Mouse (Mus musculus) c-Kit-positive CD71-negative TER-119-negative erythroid progenitor cells, embryonic 14.5 days (primary cell): ENCODE measurements around the gene Rbmxl2.

ENCODE experiments used
- DNase-seq: peaks from one replicate; pipeline ENCODE4 v3.0.0-alpha.2; 2013; ENCODE audit warnings: low read depth

Rbmxl2 gene

DNA sequence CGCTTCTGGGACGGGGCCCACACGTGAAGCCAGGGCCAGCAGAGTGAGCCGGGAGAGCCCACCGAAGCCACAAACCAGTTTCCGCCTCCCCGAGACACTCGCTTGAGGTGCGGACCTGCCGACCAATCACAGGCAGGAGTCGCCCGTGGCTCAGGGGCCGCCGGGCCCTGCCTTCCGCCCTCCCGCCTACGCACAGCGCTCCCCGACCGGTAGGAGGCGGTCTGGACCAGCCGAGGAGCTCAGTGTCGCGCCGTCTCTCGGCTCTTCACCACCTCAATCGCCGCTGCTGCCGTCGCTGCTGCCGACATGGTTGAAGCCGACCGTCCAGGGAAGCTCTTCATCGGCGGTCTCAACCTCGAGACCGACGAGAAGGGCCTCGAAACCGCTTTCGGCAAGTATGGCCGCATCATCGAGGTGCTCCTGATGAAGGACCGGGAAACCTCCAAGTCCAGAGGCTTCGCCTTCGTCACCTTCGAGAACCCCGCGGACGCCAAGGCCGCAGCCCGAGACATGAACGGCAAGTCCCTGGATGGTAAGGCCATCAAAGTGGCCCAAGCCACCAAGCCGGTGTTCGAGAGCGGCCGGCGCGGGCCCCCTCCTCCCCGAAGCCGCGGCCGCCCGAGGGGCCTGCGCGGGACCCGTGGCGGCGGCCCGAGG, at the start of gene Rbmxl2:
Gene Rbmxl2 (plus strand): TSS at position 242 of the 657 bp plus-strand sequence.
- DNase-seq, result no peak

DNA sequence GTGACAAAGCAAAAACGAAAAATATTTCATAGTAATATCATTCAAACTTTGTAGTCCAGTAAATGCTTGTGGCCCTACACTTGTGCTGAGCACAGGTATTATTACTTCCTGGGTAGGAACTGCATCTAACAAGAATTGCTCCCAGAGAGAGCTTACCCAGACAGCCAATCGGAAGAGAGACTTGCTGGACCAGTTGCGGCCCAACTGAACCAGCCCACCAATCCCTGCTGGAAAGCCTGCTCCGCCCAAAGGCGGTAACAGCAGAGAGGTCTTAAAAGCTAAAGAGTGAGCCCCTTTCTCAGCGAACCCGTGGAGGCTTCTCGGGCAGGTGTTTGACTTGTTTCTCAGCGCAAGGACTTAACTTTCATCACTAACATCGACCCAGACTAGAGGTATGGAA, 42.6 kb upstream of the Rbmxl2 start, which contains the start of gene Nlrp14:
Gene Nlrp14 (plus strand): TSS at position 301 of the 400 bp plus-strand sequence.
- DNase-seq, result no peak

DNA sequence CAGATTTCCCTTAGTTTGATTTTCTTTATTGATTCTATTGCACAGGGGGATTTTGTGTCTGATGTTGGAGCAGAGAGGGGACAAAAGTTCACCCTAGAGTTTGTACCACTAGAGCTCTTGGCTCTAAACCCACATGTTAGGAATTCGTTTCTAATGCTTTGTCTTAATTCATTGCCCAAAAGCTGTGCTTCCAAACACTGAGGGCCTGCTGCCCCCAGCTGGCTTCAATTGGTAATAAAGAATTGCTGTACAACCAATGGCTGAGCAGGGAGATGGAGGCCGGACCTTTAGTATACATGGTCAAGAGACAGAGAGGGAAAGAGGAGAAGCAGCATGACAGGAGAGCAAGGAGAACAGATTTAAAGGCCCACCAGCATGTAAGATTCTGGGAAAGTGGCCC, 28.8 kb upstream of the Rbmxl2 start:
- DNase-seq, result no peak

DNA sequence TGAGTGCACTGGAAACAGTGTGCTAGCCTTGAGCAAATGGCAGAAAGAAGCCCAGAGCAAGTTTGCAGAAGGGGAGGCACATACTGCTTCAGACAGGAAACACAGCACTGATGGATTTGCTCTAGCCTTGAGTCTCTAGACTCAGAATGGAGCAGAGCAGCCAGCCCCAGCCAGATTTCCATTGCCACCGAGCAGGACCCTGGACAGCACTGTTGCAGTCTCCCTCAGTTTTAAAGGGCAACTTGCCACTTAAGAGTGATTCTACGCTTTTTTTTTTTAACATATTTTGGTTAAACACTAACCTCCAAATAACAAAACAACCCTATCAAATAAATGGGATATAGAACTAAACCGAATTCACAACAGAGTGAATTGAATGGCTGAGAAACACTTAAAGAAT, 7.4 kb upstream of the Rbmxl2 start:
- DNase-seq, result no peak

DNA sequence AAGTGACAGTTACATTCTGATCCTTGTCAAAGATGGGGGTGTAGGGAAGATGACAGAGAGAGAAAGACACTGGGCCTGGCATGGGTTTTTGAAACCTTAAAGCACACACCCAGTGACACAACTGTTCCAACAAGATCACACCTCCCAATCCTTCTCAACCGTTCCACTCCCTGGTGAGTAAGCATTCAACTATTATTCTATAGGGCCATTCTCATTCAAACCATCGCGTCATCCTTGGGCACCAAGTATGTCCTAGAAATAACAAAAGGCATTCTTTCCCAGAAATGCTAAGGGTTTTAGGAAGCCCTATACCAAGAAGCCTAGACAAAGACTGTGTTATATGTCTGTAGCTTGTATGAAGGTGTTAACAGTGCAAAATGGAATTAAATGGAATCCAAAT, 1.4 kb upstream of the Rbmxl2 start:
- no peak for DNase-seq

DNA sequence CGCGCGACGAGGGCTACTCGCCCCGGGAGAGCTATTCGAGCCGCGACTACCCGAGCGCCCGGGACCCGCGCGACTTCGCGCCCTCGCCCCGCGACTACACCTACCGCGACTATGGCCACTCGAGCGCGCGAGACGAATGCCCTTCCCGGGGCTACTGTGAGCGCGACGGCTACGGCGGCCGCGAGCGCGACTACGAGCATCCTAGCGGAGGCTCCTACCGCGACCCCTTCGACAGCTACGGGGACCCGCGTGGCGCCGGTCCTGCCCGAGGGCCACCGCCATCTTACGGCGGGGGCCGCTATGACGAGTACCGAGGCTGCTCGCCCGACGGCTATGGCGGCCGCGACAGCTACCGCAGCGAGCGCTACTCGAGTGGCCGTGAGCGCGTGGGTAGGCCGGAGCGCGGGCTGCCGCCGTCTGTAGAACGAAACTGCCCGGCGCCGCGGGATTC, 906 bp downstream of the Rbmxl2 start:
- DNase-seq, result no peak

DNA sequence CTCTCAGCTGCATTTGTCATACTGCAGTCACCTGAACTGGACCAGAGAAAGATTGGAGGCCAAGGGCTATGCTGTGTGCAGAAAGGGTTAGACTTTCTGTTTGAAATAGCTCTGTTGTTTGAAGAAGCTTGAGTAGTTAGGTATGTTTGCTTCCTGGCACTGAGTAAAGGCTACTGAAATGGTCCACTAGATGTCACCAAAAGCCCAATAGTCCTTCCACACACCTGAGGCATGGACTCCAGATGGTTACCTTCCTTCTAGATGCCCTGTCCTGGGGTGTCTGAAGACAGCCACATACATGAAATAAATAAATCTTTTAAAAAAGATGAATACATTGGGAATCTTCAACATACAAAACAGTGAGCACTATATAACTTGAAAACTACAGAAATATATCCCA, 6.5 kb downstream of the Rbmxl2 start:
- no peak for DNase-seq

DNA sequence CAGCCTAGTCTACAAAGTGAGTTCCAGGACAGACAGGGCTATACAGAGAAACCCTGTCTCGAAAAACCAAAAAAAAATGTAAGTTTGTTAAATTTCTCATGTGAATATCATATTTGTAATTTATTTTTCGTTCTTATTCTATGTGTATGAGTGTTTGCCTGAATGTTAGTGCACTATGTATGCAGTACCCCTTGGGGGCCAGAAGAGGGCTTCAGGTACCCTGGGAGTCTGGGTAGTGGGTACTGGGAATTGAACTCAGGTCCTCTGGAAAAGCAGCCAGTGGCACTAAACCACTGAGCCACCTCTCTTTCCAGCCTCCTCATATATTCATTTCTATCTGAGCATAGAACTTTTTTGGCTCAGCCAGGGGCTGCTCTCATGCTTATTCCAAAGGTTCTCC, 7.6 kb downstream of the Rbmxl2 start:
- DNase-seq, result no peak

DNA sequence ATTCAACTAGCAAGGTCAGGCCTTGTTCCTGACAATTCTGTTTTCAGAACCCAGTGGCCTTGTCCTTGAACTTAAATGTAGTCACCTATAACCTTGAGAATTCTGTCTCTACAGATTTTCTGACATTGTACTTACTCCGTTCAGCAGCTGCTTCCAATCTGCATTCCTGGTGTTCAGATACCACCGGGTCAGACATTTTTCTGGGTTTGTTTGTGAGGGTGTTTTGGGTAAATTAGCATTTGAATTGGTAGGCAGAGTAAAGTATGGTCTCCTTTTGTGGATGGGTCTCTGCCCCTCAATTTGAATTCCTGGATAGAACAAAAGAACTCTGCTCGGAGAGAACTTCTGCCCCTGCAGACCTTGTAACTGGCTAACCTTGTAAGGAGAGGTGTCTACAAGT, 27.6 kb downstream of the Rbmxl2 start:
- no peak for DNase-seq

DNA sequence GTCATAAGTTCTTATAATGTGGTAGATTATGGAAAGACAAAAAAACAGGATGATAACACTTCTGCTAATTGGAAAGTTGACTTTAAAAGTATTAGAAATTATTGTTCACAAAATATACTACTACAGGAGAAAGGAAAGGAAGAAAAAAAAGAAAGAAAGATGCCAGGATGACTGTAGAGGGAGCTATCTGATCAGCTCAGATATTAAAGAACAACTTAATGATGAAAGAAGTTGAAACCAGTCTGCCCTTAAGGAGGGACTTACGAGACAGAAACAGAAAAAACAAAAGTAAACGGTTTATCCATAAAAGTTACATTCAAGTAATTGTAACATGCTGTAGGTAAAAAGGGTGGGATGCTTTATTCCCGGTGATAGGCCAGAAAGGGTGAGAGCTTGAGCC, 28.3 kb downstream of the Rbmxl2 start:
- no peak for DNase-seq

DNA sequence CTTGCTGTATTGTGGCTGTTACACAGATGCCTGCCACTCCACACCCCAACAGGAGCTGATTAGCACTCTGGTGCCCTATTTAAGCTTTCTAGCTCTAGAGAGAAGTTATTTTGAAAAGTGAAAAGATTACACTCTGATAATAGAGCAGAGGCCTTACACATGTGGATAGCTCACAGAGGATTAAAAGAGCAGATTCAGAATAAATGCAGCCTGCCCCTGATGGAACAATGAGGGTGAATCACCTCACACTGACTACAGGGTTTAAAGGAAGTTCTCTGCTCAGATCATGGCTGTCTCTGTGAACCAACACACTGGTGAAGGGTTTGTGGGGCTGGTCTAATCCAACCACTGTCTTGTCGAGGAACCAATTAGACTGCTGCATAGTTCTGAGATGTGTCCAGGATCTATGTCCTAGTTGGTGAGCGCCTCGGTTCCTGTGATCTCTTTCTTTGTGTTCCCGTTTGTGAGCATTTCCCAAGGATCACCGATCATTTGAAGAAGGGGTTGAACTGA, 32.2 kb downstream of the Rbmxl2 start:
- no peak for DNase-seq

DNA sequence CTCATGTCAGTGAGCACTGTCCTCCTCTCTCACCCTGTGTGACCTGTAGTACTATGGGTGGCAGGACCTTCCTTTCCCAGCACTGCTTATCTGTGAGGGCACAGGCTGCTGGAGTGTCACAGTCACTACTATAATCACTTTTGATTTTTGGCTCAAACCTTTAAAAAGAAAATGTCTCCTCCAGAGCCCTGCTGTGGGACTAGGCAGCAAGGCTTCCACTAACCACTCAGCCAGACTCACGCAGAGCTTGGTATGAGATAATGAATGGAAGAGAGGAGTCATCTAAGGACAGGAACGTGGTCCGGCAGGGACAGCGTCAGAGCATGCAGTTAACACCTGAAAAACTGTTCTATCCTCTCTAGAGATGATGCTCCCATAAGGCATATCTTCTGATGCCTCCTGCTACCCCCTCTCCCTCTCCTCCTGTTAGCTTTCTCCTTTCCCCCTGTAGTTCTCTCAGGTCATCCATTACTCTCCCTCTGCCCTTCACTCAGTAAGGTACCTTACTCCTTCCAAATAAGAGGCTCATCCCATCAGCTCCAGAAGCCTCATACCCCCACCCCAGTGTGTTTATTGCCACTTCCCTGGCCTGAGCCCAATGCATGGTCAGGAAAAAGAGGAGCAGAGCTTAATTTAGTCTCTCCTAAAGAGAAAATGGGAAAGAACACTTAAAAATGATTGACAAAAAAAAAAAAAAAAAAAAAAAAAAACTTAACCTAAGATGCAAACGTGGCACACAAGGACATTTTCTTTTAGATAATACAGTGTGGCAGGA, 41.2 kb downstream of the Rbmxl2 start:
- no peak for DNase-seq

DNA sequence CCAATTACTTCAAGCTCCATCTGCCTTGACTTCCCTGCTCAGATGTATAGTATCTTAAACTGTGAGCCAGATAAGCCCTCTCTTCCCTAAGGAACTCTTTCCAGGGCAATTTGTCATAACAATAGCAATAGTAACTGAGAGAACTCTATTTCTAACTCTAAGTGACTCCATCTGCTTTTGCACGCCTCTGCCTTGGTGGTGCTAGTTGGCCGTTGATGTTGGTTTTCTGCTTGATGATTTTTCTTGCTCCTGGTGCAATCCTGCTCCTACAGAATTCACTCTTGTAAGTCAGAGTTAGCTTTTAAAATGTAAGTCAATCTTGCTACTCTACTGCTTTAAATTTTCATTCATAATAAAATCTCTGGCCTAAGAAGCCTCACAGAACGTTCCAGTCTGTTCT, 44.1 kb downstream of the Rbmxl2 start:
- DNase-seq, result no peak

DNA sequence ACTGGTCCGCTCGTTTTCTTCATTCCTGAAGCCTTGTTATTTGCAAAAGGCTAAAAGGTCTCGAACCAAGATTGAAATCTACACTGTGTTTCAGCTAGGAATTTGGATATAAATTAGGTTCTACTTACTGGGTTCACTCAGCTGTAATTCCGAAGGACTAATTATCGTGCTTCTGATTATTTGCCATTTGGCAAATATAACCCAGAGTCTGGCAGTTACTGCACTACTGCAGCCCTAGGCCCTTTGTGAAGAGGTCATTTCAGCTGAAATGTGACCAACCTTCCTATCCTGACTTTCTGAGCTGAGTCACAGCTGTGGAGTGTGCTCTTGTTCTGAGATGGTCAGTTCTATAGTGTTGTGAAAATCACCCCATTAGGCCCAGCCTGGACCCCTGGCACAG, 50.7 kb downstream of the Rbmxl2 start:
- no peak for DNase-seq
